Mouse (Mus musculus): ENCODE results near the gene Znrf1. TPM values are rescaled to one million over a fixed set of nuclear protein-coding genes. Genes with fewer than 3 reads are reported as not detected.

The Znrf1 gene
- polyA plus RNA-seq, 1 experiment from 2014 or later: 86.3 TPM

DNA sequence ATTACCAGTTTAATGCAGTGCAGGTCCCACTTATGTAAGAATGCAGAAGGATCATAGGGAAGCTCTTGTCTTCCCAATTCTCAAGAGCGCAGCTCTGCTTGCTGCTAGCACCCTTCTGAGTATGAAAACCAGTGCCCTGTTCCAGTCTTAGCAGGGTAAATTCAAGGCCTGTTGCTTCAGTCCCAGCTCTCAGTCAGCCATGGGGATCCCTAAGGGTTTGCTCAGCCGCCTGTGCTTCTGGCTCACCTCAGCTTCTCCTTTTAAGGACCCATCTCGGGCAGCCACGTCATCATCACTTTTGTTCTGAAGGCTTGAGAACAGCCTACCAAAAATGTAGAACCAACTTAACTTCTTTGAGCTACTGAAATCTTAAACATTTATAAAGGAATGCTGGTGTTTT, 25.9 kb downstream of the Znrf1 start:
- Histone ChIP-seq H3K9me3 (no peaks in the 10 kb centered on the region), H3K27me3 (no peaks in the 10 kb centered on the region), H3K4me2 (replicated peaks) (no peak overlapping the region), H3K4me3 (no peak overlapping the region), H3K4me1 (peaks cover 15% of the 10 kb centered on the region), H3K27ac (replicated peaks) (no peak overlapping the region), H3K36me3 (no peaks in the 10 kb centered on the region), H3K9ac (replicated peaks) (no peak overlapping the region)
- ATAC-seq (ENCODE audit: low FRiP score, low read depth): no peak
- 96% methylated on average over 4 of the region's 4 CpGs for WGBS

DNA sequence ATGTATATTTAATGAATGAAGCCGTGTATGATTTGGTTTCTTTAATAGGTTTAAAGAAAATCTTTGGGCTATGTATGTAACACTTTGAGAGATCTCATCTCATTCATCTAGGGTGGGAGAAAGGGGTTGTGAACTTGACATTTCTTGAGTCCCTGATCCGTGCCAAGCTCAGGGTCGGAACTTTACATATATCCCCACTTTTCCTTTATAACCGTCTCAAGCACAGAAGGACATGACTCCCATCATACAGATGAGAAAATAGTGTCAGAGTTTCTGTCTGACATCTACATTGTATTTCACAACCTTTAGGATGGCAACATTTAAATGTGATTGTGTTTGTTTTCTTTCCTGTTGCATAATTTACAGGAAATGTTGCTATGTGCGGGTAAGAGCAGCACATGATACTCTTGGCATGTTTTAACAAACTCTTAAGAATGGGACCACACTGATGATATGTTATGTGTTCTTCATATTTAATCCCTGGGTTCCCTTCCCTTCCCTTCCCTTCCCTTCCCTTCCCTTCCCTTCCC, 26.4 kb downstream of the Znrf1 start:
- no peak overlapping the region for H3K27ac ChIP-seq (replicated peaks)
- no peak overlapping the region for H3K9ac ChIP-seq (replicated peaks)
- H3K27me3 ChIP-seq: no peaks in the 10 kb centered on the region
- no peaks in the 10 kb centered on the region for H3K9me3 ChIP-seq
- H3K4me1 ChIP-seq: peaks cover 15% of the 10 kb centered on the region
- H3K36me3 ChIP-seq: no peaks in the 10 kb centered on the region
- no peak for ATAC-seq (ENCODE audit: low FRiP score, low read depth)
- no peak overlapping the region for H3K4me2 ChIP-seq (replicated peaks)
- 97% methylated on average over 5 of the region's 5 CpGs for WGBS
- no peak overlapping the region for H3K4me3 ChIP-seq

DNA sequence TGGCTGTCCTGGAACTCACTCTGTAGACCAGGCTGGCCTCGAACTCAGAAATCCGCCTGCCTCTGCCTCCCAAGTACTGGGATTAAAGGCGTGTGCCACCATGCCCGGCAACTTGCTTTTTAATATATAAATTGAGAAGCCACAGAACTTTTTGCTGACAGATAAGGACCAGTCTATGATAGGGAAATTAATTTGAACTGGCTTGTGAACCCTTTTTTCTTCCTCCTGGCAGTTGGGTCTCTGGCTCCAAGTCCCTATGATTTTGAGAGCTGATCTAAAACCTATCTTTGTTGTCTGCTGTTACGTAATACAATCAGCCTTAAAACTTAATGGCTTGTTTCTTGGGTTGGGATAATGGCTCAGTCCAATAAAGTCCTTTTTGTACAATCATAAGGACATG, 27.2 kb downstream of the Znrf1 start:
- no peak overlapping the region for H3K27ac ChIP-seq (replicated peaks)
- peaks cover 20% of the 10 kb centered on the region for H3K4me1 ChIP-seq
- H3K9ac ChIP-seq (replicated peaks): no peak overlapping the region
- no peak for ATAC-seq (ENCODE audit: low FRiP score, low read depth)
- 97% methylated on average over 5 of the region's 5 CpGs for WGBS
- H3K27me3 ChIP-seq: no peaks in the 10 kb centered on the region
- H3K36me3 ChIP-seq: no peaks in the 10 kb centered on the region
- H3K4me3 ChIP-seq: no peak overlapping the region
- no peaks in the 10 kb centered on the region for H3K9me3 ChIP-seq
- H3K4me2 ChIP-seq (replicated peaks): no peak overlapping the region

DNA sequence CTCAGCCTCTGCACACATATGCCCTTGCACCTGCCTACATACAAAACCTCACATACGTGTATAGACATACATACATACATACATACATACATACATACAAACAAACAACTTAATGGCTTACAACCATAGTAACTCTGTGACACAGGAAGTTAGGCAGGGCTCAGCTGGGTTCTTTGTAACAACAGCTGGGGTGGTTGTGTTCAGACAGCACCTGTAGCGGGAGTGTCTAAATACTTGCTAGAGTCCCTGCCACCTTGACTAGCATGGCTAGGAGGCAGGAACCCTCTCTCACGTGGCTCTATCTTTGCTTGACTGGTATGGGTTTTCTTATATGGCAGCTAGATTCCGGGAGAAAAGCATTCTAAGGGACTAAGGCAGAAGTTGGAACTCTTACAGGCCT, 27.8 kb downstream of the Znrf1 start:
- Histone ChIP-seq H3K27ac (replicated peaks) (no peak overlapping the region), H3K36me3 (no peaks in the 10 kb centered on the region), H3K4me2 (replicated peaks) (no peak overlapping the region), H3K9ac (replicated peaks) (no peak overlapping the region), H3K4me1 (peaks cover 25% of the 10 kb centered on the region), H3K4me3 (no peak overlapping the region), H3K27me3 (no peaks in the 10 kb centered on the region), H3K9me3 (no peaks in the 10 kb centered on the region)
- 92% methylated on average over 4 of the region's 4 CpGs for WGBS
- no peak for ATAC-seq (ENCODE audit: low FRiP score, low read depth)

DNA sequence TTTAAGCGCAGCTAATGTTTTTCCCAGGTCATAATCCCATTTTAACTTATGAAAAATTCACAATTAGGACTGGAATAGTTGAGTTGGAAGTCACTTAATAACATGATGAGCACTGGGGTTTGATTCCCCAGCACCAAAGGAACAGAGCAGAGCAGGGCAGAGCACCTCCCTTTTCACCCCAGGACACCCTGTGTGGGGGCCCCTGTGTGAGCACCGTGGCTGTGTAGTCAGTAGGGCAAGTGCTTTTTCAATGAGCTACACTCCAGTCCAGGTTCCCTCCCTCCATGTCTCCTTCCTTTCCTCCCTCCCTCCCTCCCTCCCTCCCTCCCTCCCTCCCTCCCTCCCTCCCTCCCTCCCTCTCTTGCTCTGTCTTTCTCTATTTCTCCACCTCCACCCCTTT, 28.2 kb downstream of the Znrf1 start:
- Histone ChIP-seq H3K4me2 (replicated peaks) (no peak overlapping the region), H3K9ac (replicated peaks) (no peak overlapping the region), H3K4me1 (peaks cover 25% of the 10 kb centered on the region), H3K9me3 (no peaks in the 10 kb centered on the region), H3K36me3 (no peaks in the 10 kb centered on the region), H3K27ac (replicated peaks) (no peak overlapping the region), H3K27me3 (no peaks in the 10 kb centered on the region), H3K4me3 (no peak overlapping the region)
- WGBS: 90% methylated on average over 2 of the region's 2 CpGs
- no peak for ATAC-seq (ENCODE audit: low FRiP score, low read depth)

DNA sequence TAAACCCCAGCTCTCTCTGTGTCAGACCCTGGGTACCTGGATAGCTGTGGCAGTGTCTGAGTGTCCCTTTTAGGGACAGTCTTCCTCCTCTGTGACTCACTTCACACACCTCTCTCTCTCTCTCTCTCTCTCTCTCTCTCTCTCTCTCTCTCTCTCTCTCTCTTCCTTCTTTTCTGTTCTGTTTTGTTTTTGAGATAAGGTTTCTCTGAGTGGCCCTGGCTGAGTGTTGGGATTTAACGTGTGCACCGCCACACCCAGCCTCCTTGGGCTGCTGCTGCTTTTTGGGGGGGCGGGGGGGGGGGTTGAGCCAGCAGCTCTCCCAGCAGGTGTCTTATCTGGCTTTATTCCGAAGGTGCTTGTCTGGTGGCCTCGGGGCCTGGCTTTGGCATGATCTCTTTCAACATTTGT, 29.9 kb downstream of the Znrf1 start:
- no peaks in the 10 kb centered on the region for H3K9me3 ChIP-seq
- WGBS: 45% methylated on average over 5 of the region's 5 CpGs
- no peaks in the 10 kb centered on the region for H3K27me3 ChIP-seq
- H3K4me2 ChIP-seq (replicated peaks): no peak overlapping the region
- no peak overlapping the region for H3K9ac ChIP-seq (replicated peaks)
- no peaks in the 10 kb centered on the region for H3K36me3 ChIP-seq
- no peak for ATAC-seq (ENCODE audit: low FRiP score, low read depth)
- H3K4me3 ChIP-seq: no peak overlapping the region
- H3K4me1 ChIP-seq: peaks cover 32% of the 10 kb centered on the region
- peak overlapping the region; percentile 35; the same call in 1 of the 2 replicates for H3K27ac ChIP-seq (replicated peaks)

DNA sequence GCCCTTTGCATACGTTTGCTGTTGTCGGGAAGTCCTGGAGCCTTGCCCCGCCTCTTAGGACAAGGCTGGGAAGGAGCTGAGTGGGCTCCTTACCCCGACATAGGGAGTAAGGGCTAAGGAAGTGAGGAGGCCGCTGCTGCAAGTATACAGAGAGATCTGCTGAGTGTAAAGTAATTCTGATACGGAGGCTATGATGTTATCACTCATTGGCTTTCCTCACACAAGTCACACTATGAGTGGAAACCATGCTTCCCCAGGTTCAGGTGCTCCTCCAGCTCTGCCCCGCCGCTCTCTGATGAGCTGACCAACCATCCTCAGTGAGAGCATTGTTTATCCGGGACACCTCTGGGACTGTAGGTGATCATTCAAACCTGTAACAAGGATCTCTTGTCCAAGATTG, 30.4 kb downstream of the Znrf1 start:
- H3K36me3 ChIP-seq: no peaks in the 10 kb centered on the region
- no peak overlapping the region for H3K9ac ChIP-seq (replicated peaks)
- no peak for ATAC-seq (ENCODE audit: low FRiP score, low read depth)
- peak overlapping the region; percentile 35; the same call in 1 of the 2 replicates for H3K27ac ChIP-seq (replicated peaks)
- no peak overlapping the region for H3K4me2 ChIP-seq (replicated peaks)
- no peaks in the 10 kb centered on the region for H3K9me3 ChIP-seq
- 69% methylated on average over 9 of the region's 9 CpGs for WGBS
- no peak overlapping the region for H3K4me3 ChIP-seq
- no peaks in the 10 kb centered on the region for H3K27me3 ChIP-seq
- H3K4me1 ChIP-seq: peaks cover 32% of the 10 kb centered on the region

DNA sequence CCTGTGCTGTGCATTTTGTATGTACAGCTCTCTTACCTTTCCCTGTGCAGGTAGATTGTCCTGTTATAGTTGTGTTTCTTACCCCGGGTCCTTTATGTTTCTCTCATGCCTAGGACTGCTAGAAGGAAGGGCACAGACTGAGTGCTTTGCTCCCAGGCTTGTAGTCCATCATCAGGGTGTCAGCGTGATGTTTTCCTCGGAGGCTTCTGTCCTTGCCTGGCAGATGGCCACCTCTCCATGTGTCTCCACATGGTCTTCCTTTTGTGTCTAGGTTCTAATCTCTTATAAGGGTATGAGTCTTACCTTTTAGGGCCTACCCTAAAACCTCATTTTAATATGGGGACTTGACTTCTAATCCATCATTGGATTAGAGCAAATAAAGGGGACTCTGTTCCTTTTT, 31.7 kb downstream of the Znrf1 start:
- Histone ChIP-seq H3K4me3 (no peak overlapping the region), H3K36me3 (no peaks in the 10 kb centered on the region), H3K4me2 (replicated peaks) (no peak overlapping the region), H3K9me3 (no peaks in the 10 kb centered on the region), H3K4me1 (peaks cover 43% of the 10 kb centered on the region), H3K27me3 (no peaks in the 10 kb centered on the region), H3K9ac (replicated peaks) (no peak overlapping the region), H3K27ac (replicated peaks) (no peak overlapping the region)
- 81% methylated on average over 3 of the region's 3 CpGs for WGBS
- no peak for ATAC-seq (ENCODE audit: low FRiP score, low read depth)

DNA sequence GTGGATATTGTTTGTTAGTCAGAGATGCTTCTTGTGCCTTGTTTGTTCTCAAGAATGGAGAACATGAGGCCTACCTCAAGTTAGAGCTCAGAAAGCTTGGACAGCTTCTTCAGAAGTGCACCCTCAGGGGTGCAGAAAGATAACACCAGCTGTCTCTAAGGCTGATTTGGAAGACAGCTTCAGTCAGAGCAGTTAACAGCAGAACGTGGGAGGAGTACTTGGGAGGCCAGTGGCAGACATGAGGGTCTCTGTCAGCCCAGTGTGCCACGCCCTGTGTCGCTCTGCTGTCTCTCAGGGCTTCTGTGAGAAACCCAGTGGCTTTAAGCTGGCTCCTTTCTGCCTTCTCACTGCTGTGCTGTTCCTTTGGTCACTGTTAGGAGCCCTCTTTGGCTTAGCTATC, 32.1 kb downstream of the Znrf1 start:
- no peak for ATAC-seq (ENCODE audit: low FRiP score, low read depth)
- no peaks in the 10 kb centered on the region for H3K36me3 ChIP-seq
- peaks cover 47% of the 10 kb centered on the region for H3K4me1 ChIP-seq
- no peak overlapping the region for H3K9ac ChIP-seq (replicated peaks)
- WGBS: 62% methylated on average over 3 of the region's 3 CpGs
- no peaks in the 10 kb centered on the region for H3K27me3 ChIP-seq
- no peak overlapping the region for H3K4me3 ChIP-seq
- H3K9me3 ChIP-seq: no peaks in the 10 kb centered on the region
- no peak overlapping the region for H3K27ac ChIP-seq (replicated peaks)
- H3K4me2 ChIP-seq (replicated peaks): no peak overlapping the region

DNA sequence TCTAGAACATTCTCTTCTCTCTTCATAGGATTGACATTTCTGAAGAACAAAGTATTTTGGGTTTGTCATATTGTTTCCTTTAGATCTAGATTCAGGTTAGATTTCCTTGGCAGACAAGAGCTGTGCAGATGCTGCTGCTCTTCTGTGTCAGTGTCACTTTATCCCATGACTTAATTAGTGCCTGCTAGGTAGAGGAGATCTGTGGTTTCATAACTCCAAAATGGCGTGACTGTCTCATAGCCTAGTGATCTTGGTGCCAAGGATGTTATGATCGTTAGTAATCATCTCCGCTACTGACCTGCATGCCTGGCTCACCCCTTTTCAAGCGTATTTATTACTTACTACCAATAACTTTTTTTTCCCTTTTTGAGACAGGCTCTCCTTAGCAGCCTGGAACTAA, 34.0 kb downstream of the Znrf1 start:
- Histone ChIP-seq H3K36me3 (no peaks in the 10 kb centered on the region), H3K4me2 (replicated peaks) (no peak overlapping the region), H3K4me3 (no peak overlapping the region), H3K4me1 (peaks cover 53% of the 10 kb centered on the region), H3K27me3 (no peaks in the 10 kb centered on the region), H3K9ac (replicated peaks) (no peak overlapping the region), H3K9me3 (no peaks in the 10 kb centered on the region), H3K27ac (replicated peaks) (no peak overlapping the region)
- no peak for ATAC-seq (ENCODE audit: low FRiP score, low read depth)
- WGBS: 85% methylated on average over 4 of the region's 4 CpGs

DNA sequence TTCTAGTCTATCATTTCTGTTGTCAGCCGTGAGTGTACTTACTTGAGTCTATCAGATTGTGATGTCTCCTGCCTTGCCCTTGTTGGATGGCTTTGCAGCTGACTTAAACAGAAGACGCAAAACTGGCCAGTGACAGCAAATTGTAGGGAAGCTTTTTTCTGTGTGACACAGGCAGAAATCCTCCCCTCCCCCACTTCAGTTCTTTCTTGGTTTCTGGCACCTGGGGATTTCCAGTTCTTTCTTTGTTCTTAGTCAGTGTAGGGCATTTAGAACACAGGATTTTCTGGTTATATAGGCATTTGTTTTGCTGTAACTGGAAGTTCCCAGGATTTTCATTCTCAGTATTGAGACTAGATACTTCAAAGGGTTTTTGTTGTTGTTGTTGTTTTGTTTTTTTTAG, 34.5 kb downstream of the Znrf1 start:
- Histone ChIP-seq H3K4me2 (replicated peaks) (no peak overlapping the region), H3K36me3 (0 out of 2 replicates have a peak, but pooled peaks cover 2% of the 10 kb centered on the region), H3K9me3 (no peaks in the 10 kb centered on the region), H3K4me1 (peaks cover 51% of the 10 kb centered on the region), H3K27ac (replicated peaks) (no peak overlapping the region), H3K27me3 (no peaks in the 10 kb centered on the region), H3K4me3 (no peak overlapping the region), H3K9ac (replicated peaks) (no peak overlapping the region)
- ATAC-seq (ENCODE audit: low FRiP score, low read depth): no peak
- WGBS: 73% methylated on average over 2 of the region's 2 CpGs

DNA sequence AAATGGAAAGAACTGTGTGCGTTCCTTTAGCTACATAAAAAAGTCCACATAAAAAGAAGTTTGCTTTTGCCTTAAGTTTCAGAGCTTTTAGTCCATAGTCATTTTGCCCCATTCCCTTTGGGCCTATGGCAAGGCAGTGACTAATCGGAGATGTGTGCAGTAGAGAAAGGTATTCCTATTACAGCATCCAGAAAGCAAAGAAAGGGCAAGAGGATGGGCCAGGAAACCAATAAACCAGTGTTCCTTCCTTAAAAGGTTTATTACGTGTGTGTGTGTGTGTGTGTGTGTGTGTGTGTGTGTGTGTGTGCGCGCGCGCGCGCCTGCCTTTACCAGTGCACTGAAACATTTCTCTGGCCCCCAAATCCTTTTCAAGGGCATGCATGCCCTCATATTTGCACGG, 35.8 kb downstream of the Znrf1 start:
- no peak for ATAC-seq (ENCODE audit: low FRiP score, low read depth)
- H3K36me3 ChIP-seq: 0 out of 2 replicates have a peak, but pooled peaks cover 8% of the 10 kb centered on the region
- H3K27me3 ChIP-seq: no peaks in the 10 kb centered on the region
- no peak overlapping the region for H3K4me3 ChIP-seq
- H3K4me2 ChIP-seq (replicated peaks): no peak overlapping the region
- WGBS: 91% methylated on average over 10 of the region's 10 CpGs
- no peaks in the 10 kb centered on the region for H3K9me3 ChIP-seq
- peaks cover 41% of the 10 kb centered on the region for H3K4me1 ChIP-seq
- H3K9ac ChIP-seq (replicated peaks): no peak overlapping the region
- no peak overlapping the region for H3K27ac ChIP-seq (replicated peaks)

DNA sequence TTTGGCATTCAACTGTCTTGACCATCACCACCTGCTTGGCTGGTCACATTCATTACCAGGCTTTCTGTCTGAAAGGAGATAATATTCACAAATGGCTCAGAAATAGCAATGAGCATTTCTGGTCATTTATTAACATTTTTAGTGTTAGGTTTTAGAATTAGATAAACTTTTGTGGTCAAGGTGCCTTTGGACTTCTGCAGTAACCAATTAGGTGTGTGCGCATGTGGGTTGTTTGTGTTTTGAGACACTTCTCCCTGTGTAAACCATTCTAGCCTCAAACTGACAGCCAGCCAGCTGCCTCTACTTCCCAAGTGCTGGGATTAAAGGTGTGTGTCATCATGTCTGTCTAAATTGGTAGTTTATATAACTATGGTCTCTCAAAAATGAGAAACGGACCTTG, 36.5 kb downstream of the Znrf1 start:
- Histone ChIP-seq H3K9ac (replicated peaks) (no peak overlapping the region), H3K4me3 (no peak overlapping the region), H3K27me3 (no peaks in the 10 kb centered on the region), H3K9me3 (no peaks in the 10 kb centered on the region), H3K4me1 (peaks cover 39% of the 10 kb centered on the region), H3K36me3 (0 out of 2 replicates have a peak, but pooled peaks cover 8% of the 10 kb centered on the region), H3K27ac (replicated peaks) (no peak overlapping the region), H3K4me2 (replicated peaks) (no peak overlapping the region)
- no peak for ATAC-seq (ENCODE audit: low FRiP score, low read depth)
- whole genome bisulfite sequencing: 90% methylated on average over 2 of the region's 2 CpGs

Data from midbrain, embryonic 12.5 days (tissue).